Mouse (Mus musculus): Measurements from ENCODE around the gene Wwtr1. TPM values are rescaled to one million over a fixed set of nuclear protein-coding genes. Genes with fewer than 3 reads are reported as not detected.

Gene Wwtr1
- total and polyA plus RNA-seq, 2 experiments from 2014 or later = 26.1 to 90.9 TPM

DNA sequence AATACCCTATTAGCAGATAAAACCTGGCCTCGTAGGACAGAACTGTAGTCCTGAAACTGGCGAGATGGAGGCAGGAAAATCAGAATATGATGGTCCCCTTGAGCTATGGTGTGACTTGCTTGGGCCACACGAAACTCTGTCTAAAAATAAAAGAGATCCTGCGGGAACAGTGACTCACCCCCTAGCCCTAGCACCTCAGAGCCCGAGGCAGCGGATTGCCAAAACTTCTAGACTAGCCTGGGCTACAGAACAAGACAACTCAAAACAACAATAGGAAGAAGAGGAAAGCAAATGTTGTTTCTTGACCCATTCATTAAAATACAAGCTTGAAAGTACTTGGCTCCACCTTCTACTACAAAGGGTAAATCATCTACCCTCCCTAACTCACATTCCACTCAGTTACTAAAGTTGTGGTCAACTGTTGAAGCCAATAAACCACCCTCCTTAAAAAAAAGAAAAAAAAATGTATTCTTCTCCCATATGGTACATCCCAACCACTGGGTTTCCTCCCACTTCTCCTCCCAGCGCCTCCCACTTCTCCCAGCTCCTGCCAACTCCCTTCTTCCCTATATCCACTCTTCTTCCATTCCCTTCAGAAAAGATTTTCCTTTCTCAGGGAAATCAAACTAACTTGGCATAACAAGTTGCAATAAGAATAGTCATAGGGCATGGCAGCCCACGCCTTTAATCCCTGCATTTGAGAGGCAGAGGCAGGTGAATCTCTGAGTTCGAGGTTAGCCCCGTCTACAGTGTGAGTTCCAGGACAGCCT, 4.9 kb upstream of the Wwtr1 start:
- H3K4me3 ChIP-seq (ENCODE audit: low read depth, low read length) = no peak overlapping the region
- H3K4me2 ChIP-seq (ENCODE audit: low read depth, low read length) = no peak overlapping the region
- H3K9me3 ChIP-seq (replicated peaks; ENCODE audit: control insufficient read depth, low read length) = no peaks in the 10 kb centered on the region
- TF ChIP-seq CTCF (IDR thresholded peaks at IDR 0.05; ENCODE audit: low read depth) = no peak
- TF ChIP-seq EP300 (IDR thresholded peaks at IDR 0.05; ENCODE audit: low read depth) = no peak
- H3K9ac ChIP-seq (replicated peaks; ENCODE audit: low read depth, low read length) = no peak overlapping the region
- DNase-seq (ENCODE audit: low spot score) (no peak), ATAC-seq (ENCODE audit: insufficient read depth, low read depth) (no peak)
- no peak overlapping the region for H3K27ac ChIP-seq (ENCODE audit: low read depth)
- 78% methylated on average over 10 of the region's 10 CpGs for WGBS
- H3K27me3 ChIP-seq (ENCODE audit: control insufficient read depth, insufficient read depth, low read length) = no peaks in the 10 kb centered on the region
- H3K4me1 ChIP-seq (ENCODE audit: control insufficient read depth, insufficient read depth) = 0 out of 2 replicates have a peak, but pooled peaks cover 4% of the 10 kb centered on the region
- H3K36me3 ChIP-seq (replicated peaks; ENCODE audit: control insufficient read depth, insufficient read depth, low read length) = no peaks in the 10 kb centered on the region

DNA sequence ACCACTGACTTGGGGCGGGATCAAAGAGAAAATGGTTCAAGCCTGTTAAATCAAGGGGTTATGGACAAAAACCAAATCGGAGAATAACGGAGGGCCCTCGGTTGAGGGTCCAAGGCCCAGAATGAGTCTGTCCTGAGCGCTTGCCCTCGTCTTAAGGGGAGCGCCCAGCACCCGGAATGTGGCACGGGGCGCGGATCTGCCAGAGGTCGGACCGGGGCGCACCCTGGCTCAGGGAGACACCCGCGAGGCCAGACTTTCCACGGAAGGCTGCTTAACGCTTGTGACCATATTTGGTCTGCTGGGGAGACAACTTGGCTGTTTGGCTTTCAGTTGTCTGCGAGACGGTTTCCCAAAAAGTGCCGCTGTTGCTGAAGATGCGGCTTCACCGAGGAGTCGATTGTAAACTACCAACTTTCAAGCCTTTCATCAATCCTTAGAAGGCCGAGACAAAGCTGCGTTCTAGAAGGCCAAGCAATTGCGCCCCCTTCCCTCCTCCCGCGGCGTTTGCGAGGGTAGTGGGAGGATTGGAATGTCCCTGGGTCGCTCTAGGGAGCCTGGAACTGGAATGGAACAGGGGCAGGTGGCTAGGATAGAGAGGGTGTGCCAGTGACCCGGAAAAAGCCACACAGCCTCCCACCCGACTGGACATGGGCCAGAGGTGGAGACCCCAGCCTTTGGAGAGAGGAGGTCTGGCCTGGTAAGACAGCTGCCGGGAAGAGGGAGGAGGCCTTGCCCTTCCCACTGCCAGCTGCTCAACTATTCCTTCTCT, 530 bp upstream of the Wwtr1 start:
- peak overlapping the region; percentile 100 for H3K27ac ChIP-seq (ENCODE audit: low read depth)
- peak; percentile 82 for TF ChIP-seq EP300 (IDR thresholded peaks at IDR 0.05; ENCODE audit: low read depth)
- peak; percentile 51 for TF ChIP-seq CTCF (IDR thresholded peaks at IDR 0.05; ENCODE audit: low read depth)
- peak overlapping the region; percentile 70 for H3K4me2 ChIP-seq (ENCODE audit: low read depth, low read length)
- DNase-seq (ENCODE audit: low spot score) (peak; percentile 83), ATAC-seq (ENCODE audit: insufficient read depth, low read depth) (peak; percentile 73)
- H3K4me1 ChIP-seq (ENCODE audit: control insufficient read depth, insufficient read depth) = peaks cover 27% of the 10 kb centered on the region
- H3K9me3 ChIP-seq (replicated peaks; ENCODE audit: control insufficient read depth, low read length) = no peaks in the 10 kb centered on the region
- peak overlapping the region; percentile 92 for H3K9ac ChIP-seq (replicated peaks; ENCODE audit: low read depth, low read length)
- peak overlapping the region; percentile 92 for H3K4me3 ChIP-seq (ENCODE audit: low read depth, low read length)
- H3K36me3 ChIP-seq (replicated peaks; ENCODE audit: control insufficient read depth, insufficient read depth, low read length) = no peaks in the 10 kb centered on the region
- under 1% methylated on average over 35 of the region's 35 CpGs for WGBS
- no peaks in the 10 kb centered on the region for H3K27me3 ChIP-seq (ENCODE audit: control insufficient read depth, insufficient read depth, low read length)

DNA sequence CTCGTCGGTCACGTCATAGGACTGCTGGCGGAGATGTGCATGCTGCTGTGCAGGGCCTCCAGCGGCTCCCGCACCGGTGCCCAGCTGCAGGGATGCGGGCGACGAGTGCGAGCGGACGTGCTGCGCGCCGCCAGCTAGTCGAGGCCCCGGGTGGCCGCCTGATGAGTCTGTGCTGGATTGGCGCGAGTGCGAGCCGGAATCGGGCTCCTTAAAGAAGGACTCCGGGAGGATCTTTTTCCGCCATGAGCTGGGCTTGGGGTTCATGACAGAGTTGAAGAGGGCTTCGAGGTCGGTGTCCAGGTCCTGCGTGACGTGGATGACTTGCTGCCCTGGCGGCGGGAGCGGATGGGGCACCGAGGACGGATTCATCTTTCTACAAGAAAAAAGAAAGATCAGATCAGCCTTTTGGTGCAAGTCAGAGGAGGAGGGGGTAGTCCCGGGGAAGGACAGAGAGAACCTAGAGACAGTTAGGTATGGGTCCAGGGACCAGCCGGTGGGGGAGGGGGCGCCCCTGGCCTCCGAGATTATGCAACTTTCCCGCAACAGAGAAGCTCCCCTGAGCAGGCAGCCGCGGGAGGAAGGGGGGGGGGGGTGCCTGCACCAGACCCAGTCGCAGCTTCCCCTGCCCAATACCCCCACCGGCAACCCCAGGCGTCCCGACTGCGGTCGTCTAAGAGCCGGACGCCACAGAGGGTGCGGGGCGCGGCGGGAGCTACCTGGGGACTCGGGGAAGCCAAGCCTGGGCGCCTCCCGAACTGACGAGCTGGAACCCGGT, 638 bp downstream of the Wwtr1 start:
- Histone ChIP-seq H3K9me3 (replicated peaks; ENCODE audit: control insufficient read depth, low read length) (no peaks in the 10 kb centered on the region), H3K36me3 (replicated peaks; ENCODE audit: control insufficient read depth, insufficient read depth, low read length) (peaks cover 5% of the 10 kb centered on the region; the same call in 1 of the 2 replicates), H3K9ac (replicated peaks; ENCODE audit: low read depth, low read length) (peak overlapping the region; percentile 92), H3K27me3 (ENCODE audit: control insufficient read depth, insufficient read depth, low read length) (no peaks in the 10 kb centered on the region), H3K4me3 (ENCODE audit: low read depth, low read length) (peak overlapping the region; percentile 92), H3K4me2 (ENCODE audit: low read depth, low read length) (peak overlapping the region; percentile 70), H3K4me1 (ENCODE audit: control insufficient read depth, insufficient read depth) (peaks cover 27% of the 10 kb centered on the region), H3K27ac (ENCODE audit: low read depth) (peak overlapping the region; percentile 100)
- DNase-seq (ENCODE audit: low spot score) (peak; percentile 53), ATAC-seq (ENCODE audit: insufficient read depth, low read depth) (peak; percentile 32)
- TF ChIP-seq EP300 (IDR thresholded peaks at IDR 0.05; ENCODE audit: low read depth) (no peak), CTCF (IDR thresholded peaks at IDR 0.05; ENCODE audit: low read depth) (no peak)
- WGBS = under 1% methylated on average over 48 of the region's 59 CpGs

DNA sequence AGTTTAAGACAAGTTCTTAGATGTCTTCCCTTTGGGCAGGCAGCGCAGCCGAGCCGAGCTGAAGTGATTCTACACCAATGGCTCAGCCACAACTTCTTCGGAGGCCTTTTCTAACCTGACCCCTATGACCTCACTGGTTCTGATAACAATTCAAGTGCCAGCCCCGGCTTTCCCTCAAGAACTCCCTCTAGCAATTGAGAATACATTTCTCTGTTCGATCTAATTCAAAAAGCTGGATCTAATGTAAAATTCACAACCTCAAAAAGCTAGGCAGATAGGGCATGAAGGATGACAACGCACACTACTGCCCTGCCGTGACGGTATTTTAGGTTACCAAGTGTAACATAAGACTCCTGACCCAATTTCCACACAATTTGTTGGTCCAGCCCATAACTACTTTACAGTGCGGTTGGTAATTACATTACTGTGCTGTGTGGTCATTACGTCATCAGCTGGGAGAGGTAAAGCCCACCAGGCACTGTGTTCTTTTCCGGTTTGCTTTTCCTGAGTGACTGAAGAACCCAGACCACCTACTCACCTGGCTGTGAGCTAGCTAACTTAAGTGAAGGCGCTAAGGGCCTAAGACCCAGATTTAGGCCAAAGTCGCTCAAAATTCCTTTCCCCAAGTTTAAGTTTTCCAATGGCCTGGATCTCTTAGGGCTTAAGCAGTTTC, 1.7 kb downstream of the Wwtr1 start:
- no peaks in the 10 kb centered on the region for H3K9me3 ChIP-seq (replicated peaks; ENCODE audit: control insufficient read depth, low read length)
- H3K9ac ChIP-seq (replicated peaks; ENCODE audit: low read depth, low read length) = peak overlapping the region; percentile 92
- H3K27me3 ChIP-seq (ENCODE audit: control insufficient read depth, insufficient read depth, low read length) = no peaks in the 10 kb centered on the region
- H3K36me3 ChIP-seq (replicated peaks; ENCODE audit: control insufficient read depth, insufficient read depth, low read length) = peaks cover 11% of the 10 kb centered on the region
- DNase-seq (ENCODE audit: low spot score) (no peak), ATAC-seq (ENCODE audit: insufficient read depth, low read depth) (no peak)
- H3K4me3 ChIP-seq (ENCODE audit: low read depth, low read length) = peak overlapping the region; percentile 92
- H3K4me1 ChIP-seq (ENCODE audit: control insufficient read depth, insufficient read depth) = peaks cover 27% of the 10 kb centered on the region
- TF ChIP-seq EP300 (IDR thresholded peaks at IDR 0.05; ENCODE audit: low read depth) = no peak
- TF ChIP-seq CTCF (IDR thresholded peaks at IDR 0.05; ENCODE audit: low read depth) = no peak
- H3K27ac ChIP-seq (ENCODE audit: low read depth) = peak overlapping the region; percentile 100
- peak overlapping the region; percentile 70 for H3K4me2 ChIP-seq (ENCODE audit: low read depth, low read length)
- 16% methylated on average over 14 of the region's 14 CpGs for WGBS

Measured in heart, postnatal 0 days (tissue).